Mouse (Mus musculus) forebrain, embryonic 12.5 days (tissue): ENCODE measurements around the gene Saysd1. TPM values are rescaled to one million over a fixed set of nuclear protein-coding genes. Genes with fewer than 3 reads are reported as not detected.
A peak's percentile ranks its signal among the peaks of the same experiment; 100 is the strongest.
"Not testable (repeated sequence)": the region's sequence is repeated elsewhere in the genome, so short reads cannot be mapped to it uniquely, and the experiment has no call there.

Experiments
- ATAC-seq: fragments of 200-750 bp; cut with Nextera tagmentation; 2 replicates; pipeline ENCODE4 v1.8.0; 2017; ENCODE audit warnings: moderate TSS enrichment; ENCODE audit not compliant: low FRiP score
- H3K27ac ChIP-seq: fragments of 300-500 bp; sonication (generic); 2 replicates; pipeline ENCODE4 v1.5.1; 2016; ENCODE audit warnings: mild to moderate bottlenecking
- H3K27me3 ChIP-seq: fragments of 300-500 bp; sonication (generic); 2 replicates; pipeline ENCODE4 v1.6.1; 2016; ENCODE audit warnings: mild to moderate bottlenecking
- H3K36me3 ChIP-seq: fragments of 300-500 bp; sonication (generic); replicated peaks from 2 replicates; pipeline ENCODE4 v1.6.1; 2016; ENCODE audit warnings: mild to moderate bottlenecking
- H3K4me1 ChIP-seq: fragments of 300-500 bp; sonication (generic); 2 replicates; pipeline ENCODE4 v1.6.1; 2016
- H3K4me2 ChIP-seq: fragments of 300-500 bp; sonication (generic); 2 replicates; pipeline ENCODE4 v1.6.1; 2016; ENCODE audit warnings: mild to moderate bottlenecking, moderate library complexity
- H3K4me3 ChIP-seq: fragments of 300-500 bp; sonication (generic); replicated peaks from 2 replicates; pipeline ENCODE4 v1.5.1; 2016; ENCODE audit warnings: mild to moderate bottlenecking
- H3K9ac ChIP-seq: fragments of 300-500 bp; sonication (generic); 2 replicates; pipeline ENCODE4 v1.6.1; 2016; ENCODE audit warnings: mild to moderate bottlenecking
- H3K9me3 ChIP-seq: fragments of 300-500 bp; sonication (generic); 2 replicates; pipeline ENCODE4 v1.6.1; 2016
- WGBS: fragments of 180-500 bp; shearing (Covaris S2); methylation state at CpG from one replicate; pipeline ENCODE4 v1.1.7; 2016; 5-methylcytosine and 5-hydroxymethylcytosine counted together
- polyA plus RNA-seq: library from polyadenylated mRNA; unstranded; fragments of >200 nt; fragmentation: Nextera tagmentation; extraction: Ambion mirVana; gene quantifications from 2 replicates; pipeline ENCODE4 v1.2.1, GENCODE M21; 2016

Gene Saysd1
- polyA plus RNA-seq, 1 experiment from 2014 or later, result 11.0 TPM

DNA sequence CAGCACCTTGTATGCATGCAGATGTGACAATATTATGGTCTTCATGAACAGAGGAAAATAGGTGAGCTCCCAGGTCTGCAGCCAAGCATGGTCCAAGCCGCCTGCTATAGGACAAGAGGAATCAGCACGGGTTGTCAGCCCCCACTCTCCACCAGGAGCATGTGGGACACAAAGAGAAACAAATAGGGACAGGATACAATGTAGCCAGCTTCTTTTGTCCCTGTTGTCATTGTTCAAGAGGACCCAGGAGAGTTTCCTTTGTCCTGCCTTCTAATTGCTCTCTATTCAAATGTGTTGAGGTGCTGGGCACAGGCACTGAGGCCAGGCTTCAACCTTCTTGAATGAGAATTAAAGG lies 89.9 kb downstream of the Saysd1 start:
- peaks cover 16% of the 10 kb centered on the region for H3K4me1 ChIP-seq
- H3K27me3 ChIP-seq, result no peaks in the 10 kb centered on the region
- 7% methylated on average over 2 of the region's 2 CpGs for WGBS
- no peak overlapping the region for H3K9ac ChIP-seq
- H3K4me2 ChIP-seq, result no peak overlapping the region
- no peaks in the 10 kb centered on the region for H3K36me3 ChIP-seq
- H3K27ac ChIP-seq, result peak overlapping the region; percentile 74; the same call in 1 of the 2 replicates
- peak; percentile 67 for ATAC-seq
- H3K9me3 ChIP-seq, result no peaks in the 10 kb centered on the region
- H3K4me3 ChIP-seq, result no peak overlapping the region

DNA sequence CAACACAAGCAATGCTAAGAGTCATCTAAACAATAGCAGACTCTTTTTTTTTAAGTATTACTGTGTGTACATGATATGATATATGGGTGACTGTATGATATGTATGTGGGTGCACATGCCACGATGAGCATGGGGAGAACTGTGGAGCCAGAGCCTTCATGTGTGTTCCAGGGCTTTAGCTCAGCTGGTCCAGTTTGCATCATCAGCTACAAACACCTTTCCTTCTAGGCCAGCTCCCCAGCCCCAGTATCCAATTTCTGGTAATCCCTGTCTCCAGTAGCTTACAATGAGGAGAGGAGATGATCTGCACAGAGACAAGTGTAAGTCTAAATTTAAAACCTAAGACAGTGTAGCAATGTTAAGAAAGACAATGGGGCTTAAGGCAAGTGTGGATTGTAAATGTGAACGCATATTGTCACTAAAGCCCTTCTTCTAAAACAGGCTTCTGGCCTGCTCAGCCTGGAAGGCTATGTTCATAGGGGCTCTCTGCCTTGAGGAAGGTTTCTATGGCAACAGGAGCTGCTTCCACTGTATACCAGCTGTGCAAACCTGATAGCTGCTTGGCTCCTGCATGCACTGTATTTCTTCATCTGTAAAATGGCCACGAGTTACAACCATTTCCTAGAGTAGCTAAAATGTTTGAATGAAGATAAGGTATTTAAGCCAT lies 90.4 kb downstream of the Saysd1 start:
- H3K9me3 ChIP-seq, result no peaks in the 10 kb centered on the region
- peaks cover 16% of the 10 kb centered on the region for H3K4me1 ChIP-seq
- no peaks in the 10 kb centered on the region for H3K27me3 ChIP-seq
- no peaks in the 10 kb centered on the region for H3K36me3 ChIP-seq
- H3K9ac ChIP-seq, result no peak overlapping the region
- H3K4me3 ChIP-seq, result no peak overlapping the region
- 33% methylated on average over 3 of the region's 3 CpGs for WGBS
- peak overlapping the region; percentile 74 for H3K27ac ChIP-seq
- H3K4me2 ChIP-seq, result no peak overlapping the region
- peak; percentile 95 for ATAC-seq

DNA sequence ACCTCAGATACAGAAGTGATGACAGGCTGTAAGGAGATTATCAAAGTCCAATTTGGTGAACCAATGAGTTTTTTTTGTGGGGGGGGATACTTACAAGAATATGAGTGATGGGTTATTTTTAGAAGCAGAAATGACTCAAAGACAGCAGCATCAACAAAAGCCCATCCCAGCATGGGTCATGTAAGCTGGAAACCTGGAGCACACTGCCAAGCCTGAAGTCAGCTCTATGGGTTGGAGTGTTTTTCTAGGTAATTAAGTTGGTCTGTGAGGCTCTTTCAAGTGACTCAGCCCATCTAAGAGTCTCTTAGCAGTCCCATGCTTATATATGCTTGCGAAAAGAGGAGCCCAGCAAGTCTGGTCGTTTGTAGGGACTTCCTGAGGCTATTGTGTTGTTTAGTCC lies 91.0 kb downstream of the Saysd1 start:
- no peak overlapping the region for H3K9ac ChIP-seq
- 51% methylated on average over 2 of the region's 2 CpGs for WGBS
- H3K9me3 ChIP-seq, result no peaks in the 10 kb centered on the region
- no peaks in the 10 kb centered on the region for H3K36me3 ChIP-seq
- no peak overlapping the region for H3K4me3 ChIP-seq
- no peak overlapping the region for H3K27ac ChIP-seq
- no peak for ATAC-seq
- peaks cover 16% of the 10 kb centered on the region for H3K4me1 ChIP-seq
- H3K27me3 ChIP-seq, result no peaks in the 10 kb centered on the region
- no peak overlapping the region for H3K4me2 ChIP-seq

DNA sequence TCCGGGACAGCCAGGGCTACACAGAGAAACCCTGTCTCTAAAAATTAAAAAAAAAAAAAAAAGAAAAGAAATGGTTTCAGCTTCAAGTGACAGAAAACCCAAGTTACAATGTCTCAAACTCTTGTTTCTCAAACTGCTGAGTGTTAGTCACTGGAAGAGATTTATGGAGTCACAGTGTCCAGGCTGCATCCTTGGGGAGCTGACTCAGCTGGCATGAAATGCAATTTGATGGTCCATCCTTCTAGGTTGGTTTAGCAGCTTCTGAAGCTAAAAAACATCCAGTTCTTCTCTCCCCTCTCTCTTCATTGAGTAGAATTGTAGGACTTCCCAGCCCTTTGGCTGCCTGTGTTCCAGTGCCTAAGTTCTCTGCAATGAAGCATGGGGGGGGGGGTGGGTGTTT lies 94.3 kb downstream of the Saysd1 start:
- Histone ChIP-seq H3K27me3 (no peaks in the 10 kb centered on the region), H3K9me3 (no peaks in the 10 kb centered on the region), H3K36me3 (no peaks in the 10 kb centered on the region), H3K4me2 (no peak overlapping the region), H3K27ac (no peak overlapping the region), H3K4me3 (no peak overlapping the region), H3K4me1 (peaks cover 16% of the 10 kb centered on the region), H3K9ac (no peak overlapping the region)
- WGBS, result 93% methylated on average over 1 of the region's 1 CpGs
- no peak for ATAC-seq

DNA sequence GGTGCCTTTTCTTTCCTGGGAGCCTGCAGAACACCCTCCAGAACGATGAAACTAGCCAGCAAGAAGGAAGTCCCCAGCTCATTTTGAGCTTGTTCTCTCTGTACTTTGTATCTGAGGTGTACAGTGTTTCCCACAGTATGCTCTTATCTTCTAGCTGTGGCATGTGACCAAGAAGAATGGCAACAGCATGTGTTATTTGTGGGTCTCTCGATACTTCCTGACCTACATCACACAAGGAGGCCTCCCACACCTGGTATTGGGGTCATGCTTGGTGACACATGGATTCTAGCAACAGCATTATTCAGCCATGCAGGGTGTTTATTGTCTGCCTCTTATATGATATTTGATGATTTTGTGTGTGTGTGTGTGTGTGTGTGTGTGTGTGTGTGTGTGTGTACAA lies 96.5 kb downstream of the Saysd1 start:
- ATAC-seq, result no peak
- Histone ChIP-seq H3K4me3 (no peak overlapping the region), H3K9me3 (no peaks in the 10 kb centered on the region), H3K4me2 (no peak overlapping the region), H3K9ac (no peak overlapping the region), H3K27ac (no peak overlapping the region), H3K27me3 (no peaks in the 10 kb centered on the region), H3K4me1 (no peaks in the 10 kb centered on the region), H3K36me3 (no peaks in the 10 kb centered on the region)
- WGBS, result 84% methylated on average over 2 of the region's 2 CpGs

DNA sequence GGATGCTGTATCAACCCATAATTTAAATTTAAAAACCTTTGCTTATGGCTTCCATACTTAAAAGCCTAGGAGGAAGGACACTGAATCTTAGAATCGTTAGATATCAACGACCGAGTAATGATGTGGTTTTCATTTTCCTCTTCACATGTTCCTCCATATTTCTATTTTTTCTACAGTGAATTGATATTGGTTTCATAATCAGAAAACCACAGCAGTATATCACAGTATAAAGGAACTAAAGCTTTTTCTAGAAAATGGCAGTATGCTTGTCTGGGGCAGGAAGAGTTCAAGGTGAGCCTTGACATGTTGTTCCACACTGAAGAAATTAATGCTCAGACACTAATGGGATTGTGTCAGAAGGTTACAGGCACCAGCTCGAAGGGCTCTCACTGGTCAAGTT lies 97.4 kb downstream of the Saysd1 start:
- Histone ChIP-seq H3K9me3 (no peaks in the 10 kb centered on the region), H3K4me2 (no peak overlapping the region), H3K27me3 (no peaks in the 10 kb centered on the region), H3K4me3 (no peak overlapping the region), H3K27ac (no peak overlapping the region), H3K9ac (no peak overlapping the region), H3K36me3 (no peaks in the 10 kb centered on the region), H3K4me1 (no peaks in the 10 kb centered on the region)
- ATAC-seq, result no peak
- 90% methylated on average over 4 of the region's 4 CpGs for WGBS

GRCm38 (mm10) chr14:20039795-20040194 lies 98.5 kb downstream of the Saysd1 start:
- no peak overlapping the region for H3K9ac ChIP-seq
- WGBS, result 93% methylated on average over 2 of the region's 2 CpGs

DNA sequence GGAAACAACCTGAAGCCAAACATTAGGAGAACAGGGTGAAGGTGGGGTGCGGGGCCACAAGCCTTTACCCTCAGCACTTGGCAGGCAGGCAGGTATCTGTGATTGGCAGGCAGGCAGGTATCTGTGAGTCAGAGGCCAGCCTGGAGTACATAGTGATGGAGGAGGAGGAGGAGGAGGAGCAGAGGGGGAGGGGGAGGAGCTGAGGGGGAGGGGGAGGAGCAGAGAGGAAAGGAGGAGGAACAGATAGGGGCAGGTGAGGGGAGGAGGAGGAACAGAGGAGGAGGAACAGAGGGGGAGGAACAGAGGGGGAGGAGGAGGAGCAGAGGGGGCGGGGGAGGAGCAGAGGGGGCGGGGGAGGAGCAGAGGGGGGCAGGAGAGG lies 105.6 kb downstream of the Saysd1 start:
- no peak for ATAC-seq
- 73% methylated on average over 1 of the region's 3 CpGs for WGBS
- Histone ChIP-seq H3K4me2 (no peak overlapping the region), H3K9me3 (no peaks in the 10 kb centered on the region), H3K36me3 (no peaks in the 10 kb centered on the region), H3K4me1 (no peaks in the 10 kb centered on the region), H3K27me3 (no peaks in the 10 kb centered on the region), H3K27ac (no peak overlapping the region), H3K4me3 (no peak overlapping the region), H3K9ac (no peak overlapping the region)

More at GRCm38 (mm10) chr14:20039795-20040194, 98.5 kb downstream of the Saysd1 start:
- H3K27ac ChIP-seq, result no peak overlapping the region
- no peaks in the 10 kb centered on the region for H3K36me3 ChIP-seq
- H3K4me1 ChIP-seq, result no peaks in the 10 kb centered on the region
- H3K4me3 ChIP-seq, result no peak overlapping the region
- H3K4me2 ChIP-seq, result no peak overlapping the region
- H3K9me3 ChIP-seq, result no peaks in the 10 kb centered on the region
- no peaks in the 10 kb centered on the region for H3K27me3 ChIP-seq
- no peak for ATAC-seq

- Histone ChIP-seq H3K4me2 (no peak overlapping the region), H3K4me3 (no peak overlapping the region), H3K4me1 (no peaks in the 10 kb centered on the region), H3K9ac (no peak overlapping the region), H3K27me3 (no peaks in the 10 kb centered on the region), H3K36me3 (no peaks in the 10 kb centered on the region), H3K9me3 (no peaks in the 10 kb centered on the region), H3K27ac (no peak overlapping the region)
- no peak for ATAC-seq
- WGBS, result 82% methylated on average over 19 of the region's 19 CpGs
Measured at GRCm38 (mm10) chr14:20032016-20032737, 106.2 kb downstream of the Saysd1 start.

- no peaks in the 10 kb centered on the region for H3K4me1 ChIP-seq
- H3K4me2 ChIP-seq, result no peak overlapping the region
- no peaks in the 10 kb centered on the region for H3K9me3 ChIP-seq
- 14% methylated on average over 3 of the region's 3 CpGs for WGBS
- H3K36me3 ChIP-seq, result no peaks in the 10 kb centered on the region
- H3K27me3 ChIP-seq, result no peaks in the 10 kb centered on the region
- ATAC-seq, result no peak
- no peak overlapping the region for H3K9ac ChIP-seq
- H3K4me3 ChIP-seq, result no peak overlapping the region
- no peak overlapping the region for H3K27ac ChIP-seq
Measured at GRCm38 (mm10) chr14:20029606-20030005, 108.7 kb downstream of the Saysd1 start.

- WGBS, result 95% methylated on average over 7 of the region's 7 CpGs
- not testable (repeated sequence) for H3K4me3 ChIP-seq, H3K36me3 ChIP-seq, ATAC-seq, H3K27me3 ChIP-seq, H3K27ac ChIP-seq, H3K9me3 ChIP-seq, H3K9ac ChIP-seq, H3K4me1 ChIP-seq, H3K4me2 ChIP-seq
Measured at GRCm38 (mm10) chr14:20027475-20027874, 110.9 kb downstream of the Saysd1 start.
